Mouse (Mus musculus): ENCODE measurements around the gene Gm14418. TPM values are rescaled to one million over a fixed set of nuclear protein-coding genes. Genes with fewer than 3 reads are reported as not detected.

The Gm14418 gene
- 8.6 and 15.0 TPM in 2 replicates for polyA plus RNA-seq (2015; fragmentation: Nextera tagmentation; extraction: Ambion mirVana)

DNA sequence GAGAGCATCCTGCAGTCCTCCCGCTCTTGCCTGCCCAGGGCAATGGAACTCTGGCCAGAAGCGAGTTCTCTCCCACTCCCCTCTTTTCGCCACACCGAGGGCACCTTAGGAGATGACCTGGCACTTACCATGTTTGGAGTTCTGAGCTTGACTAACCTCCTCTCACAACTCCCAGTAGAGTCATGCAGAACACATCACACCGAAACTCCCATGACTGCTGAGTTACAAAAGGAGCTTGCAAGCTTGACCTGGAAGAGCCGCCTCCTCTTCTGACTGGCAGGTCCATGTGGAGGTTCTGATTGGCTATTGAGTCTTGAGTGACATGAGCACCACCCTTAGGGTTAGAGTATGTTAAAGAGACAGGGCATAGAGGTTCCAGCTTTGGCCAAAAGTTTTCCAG, at the start of gene Gm14418:
TSS of gene Gm14418 (minus strand) at position 225 of the 400 bp plus-strand sequence.

Other genes with a start within 250 kb of the Gm14418 start
- 49.7 and 68.3 TPM in 2 replicates for gene Gm14410, start 191.9 kb downstream of the Gm14418 start, polyA plus RNA-seq (2015; fragmentation: Nextera tagmentation; extraction: Ambion mirVana)
- gene Gm14409, start 131.3 kb downstream of the Gm14418 start, polyA plus RNA-seq (2015; fragmentation: Nextera tagmentation; extraction: Ambion mirVana) = not detected in 2 replicates
- 0.13 and 0.46 TPM in 2 replicates for gene Gm14412, start 74.0 kb downstream of the Gm14418 start, polyA plus RNA-seq (2015; fragmentation: Nextera tagmentation; extraction: Ambion mirVana)
- 9.6 and 15.9 TPM in 2 replicates for gene Zfp970, start 66.4 kb upstream of the Gm14418 start, polyA plus RNA-seq (2015; fragmentation: Nextera tagmentation; extraction: Ambion mirVana)
- gene Gm14403, start 99.9 kb upstream of the Gm14418 start, polyA plus RNA-seq (2015; fragmentation: Nextera tagmentation; extraction: Ambion mirVana) = 6.3 and 11.1 TPM in 2 replicates
- gene Gm14406, start 179.9 kb upstream of the Gm14418 start, polyA plus RNA-seq (2015; fragmentation: Nextera tagmentation; extraction: Ambion mirVana) = not detected in 2 replicates